Mouse (Mus musculus): Measurements from ENCODE around the gene Zic5.

DNA sequence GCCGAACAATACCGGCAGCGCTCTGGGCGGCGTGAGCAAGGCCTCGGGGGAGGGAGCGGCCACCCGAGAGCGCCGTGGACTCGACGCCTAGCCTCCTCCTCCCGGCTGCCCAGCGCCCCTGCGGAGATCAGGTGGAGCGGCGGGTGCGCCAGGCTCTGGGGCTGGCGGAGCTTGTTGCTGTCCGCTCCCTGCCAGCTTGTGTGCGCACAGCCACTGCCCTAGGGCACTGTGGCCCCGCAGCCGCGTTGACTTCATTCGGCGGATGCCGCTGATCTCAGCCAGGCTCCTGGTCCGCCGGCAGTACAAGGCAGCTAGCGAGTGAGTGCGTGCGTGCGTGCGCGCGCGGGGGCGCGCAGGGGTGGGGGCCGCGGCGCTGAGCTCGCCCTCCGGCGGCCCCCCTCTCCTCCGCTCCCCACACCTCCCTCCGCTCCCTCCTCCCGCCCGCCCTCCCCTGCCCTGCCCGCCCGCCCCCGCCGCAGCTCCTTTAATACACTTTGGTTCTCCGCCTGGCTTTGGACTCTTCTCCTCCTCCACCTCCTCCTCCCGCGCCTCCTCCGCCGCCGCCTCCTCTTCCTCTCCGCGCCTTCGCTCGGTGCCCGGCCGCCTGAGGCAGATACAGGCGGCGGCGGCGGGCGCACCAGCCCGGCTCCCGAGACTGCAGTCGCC is 9.5 kb upstream of the Zic5 start, which contains the start of gene Zic2:
- TF ChIP-seq CTCF (IDR thresholded peaks at IDR 0.05; ENCODE audit: extremely low read depth, insufficient read depth, insufficient read length, insufficient replicate concordance) (no peak), POLR2A (IDR thresholded peaks at IDR 0.05; ENCODE audit: low read depth, low read length) (no peak)

All from spleen, adult 2 months (tissue).